Comparison of ENCODE assay signal across 8 mouse cellular contexts in genomic region chr8:72305210-72305905, GRCm38 (mm10). TPM values are rescaled to one million over a fixed set of nuclear protein-coding genes. Genes with fewer than 3 reads are reported as not detected.
DNase-seq lines count a peak whose midpoint lies in the region; ATAC-seq and TF ChIP-seq lines count a peak whose summit lies in the region.

Gene Gm10282, minus strand, starts transcription at chr8:72305260.

- H3K27me3 ChIP-seq in kidney, embryonic 16.5 days (ENCODE audit: insufficient read depth, low read length), result no peaks in the 10 kb centered on the region
- no peaks in the 10 kb centered on the region for H3K27me3 ChIP-seq in kidney, adult 2 months (replicated peaks; ENCODE audit: control insufficient read depth, insufficient read depth, low read length)
- H3K27me3 ChIP-seq in Patski, result no peaks in the 10 kb centered on the region
- no peaks in the 10 kb centered on the region for H3K27me3 ChIP-seq in forebrain, embryonic 13.5 days

- no peak within 1 kb of the TSS for H3K27ac ChIP-seq in kidney, embryonic 16.5 days (ENCODE audit: low read length)
- H3K27ac ChIP-seq in kidney, adult 2 months (ENCODE audit: insufficient read depth, low read depth, low read length), result no peak within 1 kb of the TSS
- no peak within 1 kb of the TSS for H3K27ac ChIP-seq in forebrain, embryonic 13.5 days
- 0 out of 2 replicates have a peak within 1 kb of the TSS, but pooled peaks have one; percentile 21 for H3K27ac ChIP-seq in macrophage

- no peak within 1 kb of the TSS for H3K4me3 ChIP-seq in kidney, embryonic 16.5 days (ENCODE audit: low read length)
- no peak within 1 kb of the TSS for H3K4me3 ChIP-seq in kidney, adult 2 months (ENCODE audit: insufficient read depth, low read depth, low read length)
- no peak within 1 kb of the TSS for H3K4me3 ChIP-seq in forebrain, embryonic 13.5 days
- no peak within 1 kb of the TSS for H3K4me3 ChIP-seq in macrophage (ENCODE audit: inconsistent target)

- 77% methylated on average over 15 of the region's 16 CpGs for WGBS in kidney, embryonic 16.5 days
- 86% methylated on average over 16 of the region's 16 CpGs for WGBS in kidney, adult 2 months
- WGBS in forebrain, embryonic 13.5 days, result 78% methylated on average over 16 of the region's 16 CpGs
- 90% methylated on average over 7 of the region's 16 CpGs for WGBS in macrophage (ENCODE audit: missing documents)

- CTCF ChIA-PET in Patski (lab: Charles Lee), result no interaction called here

- no peaks in the 10 kb centered on the region for H3K79me2 ChIP-seq in macrophage (ENCODE audit: inconsistent target)

- ATAC-seq in kidney, embryonic 16.5 days (ENCODE audit: low FRiP score, low TSS enrichment), result no peak
- no peak for ATAC-seq in Patski
- no peak for ATAC-seq in forebrain, embryonic 13.5 days

- POLR2A ChIA-PET in Patski (lab: Charles Lee), result no interaction called here

- H3K9me3 ChIP-seq in kidney, embryonic 16.5 days (ENCODE audit: low read length), result no peaks in the 10 kb centered on the region
- H3K9me3 ChIP-seq in forebrain, embryonic 13.5 days (replicated peaks), result no peaks in the 10 kb centered on the region

- in situ Hi-C loops in Patski (cut with MboI; ENCODE audit: low pct_unique_long_range_greater_than_20kb), result no loop called here

- TF ChIP-seq POLR2A in kidney, adult 2 months (IDR thresholded peaks at IDR 0.05; ENCODE audit: low read depth, low read length), result no peak

- no peak within 1 kb of the TSS for H3K4me2 ChIP-seq in kidney, embryonic 16.5 days (replicated peaks; ENCODE audit: low read depth, low read length)
- no peak within 1 kb of the TSS for H3K4me2 ChIP-seq in forebrain, embryonic 13.5 days

- TF ChIP-seq CTCF in kidney, adult 2 months (conservative IDR thresholded peaks at IDR 0.05; ENCODE audit: insufficient read depth, insufficient read length, low read depth, low read length), result no peak
- no peak for TF ChIP-seq CTCF in Patski (IDR thresholded peaks at IDR 0.05)

- no peaks in the 10 kb centered on the region for H3K36me3 ChIP-seq in kidney, embryonic 16.5 days (ENCODE audit: insufficient read depth, low read length)
- no peaks in the 10 kb centered on the region for H3K36me3 ChIP-seq in kidney, adult 2 months (ENCODE audit: control insufficient read depth, insufficient read depth, low read length)
- no peaks in the 10 kb centered on the region for H3K36me3 ChIP-seq in forebrain, embryonic 13.5 days (ENCODE audit: poor library complexity, severe bottlenecking)
- no peaks in the 10 kb centered on the region for H3K36me3 ChIP-seq in macrophage (ENCODE audit: inconsistent target)

- no peak within 1 kb of the TSS for H3K9ac ChIP-seq in kidney, embryonic 16.5 days (replicated peaks; ENCODE audit: low read length)
- no peak within 1 kb of the TSS for H3K9ac ChIP-seq in forebrain, embryonic 13.5 days

- no peaks in the 10 kb centered on the region; the same call in 1 of the 2 replicates for H3K4me1 ChIP-seq in kidney, embryonic 16.5 days (ENCODE audit: insufficient read depth, low read length)
- H3K4me1 ChIP-seq in kidney, adult 2 months (ENCODE audit: control insufficient read depth, insufficient read depth, low read length), result 0 out of 2 replicates have a peak, but pooled peaks cover 4% of the 10 kb centered on the region
- H3K4me1 ChIP-seq in forebrain, embryonic 13.5 days, result peaks cover 5% of the 10 kb centered on the region; the same call in 1 of the 2 replicates

- DNase-seq in kidney, adult 2 months, result no peak
- no peak for DNase-seq in Patski (ENCODE audit: low read depth, low spot score)
- DNase-seq in urinary bladder, adult 2 months (ENCODE audit: low spot score), result no peak
- no peak for DNase-seq in cerebellum, adult 11-12 months
- no peak for DNase-seq in cerebellum, adult 9-10 months

RNA-seq across cellular contexts. Expression of gene Gm10282, which starts in this region (rescaled TPM):
- polyA plus RNA-seq in kidney, embryonic 16.5 days (2015; fragmentation: Nextera tagmentation; extraction: Ambion mirVana), result 30.6 and 40.7 TPM in 2 replicates
- polyA plus RNA-seq in kidney, adult 2 months (2012; rRNA removed), result 1.8 and 2.8 TPM in 2 replicates
- polyA plus RNA-seq in Patski (2021), result 28.0 TPM
- 39.4 and 41.0 TPM in 2 replicates for polyA plus RNA-seq in forebrain, embryonic 13.5 days (2015; fragmentation: Nextera tagmentation; extraction: Ambion mirVana)
- total RNA-seq in macrophage (2018; cell fraction: chromatin; rRNA removed), result 1 to 10 TPM in 4 of 26 experiments, under 1 TPM in 3, not detected in 19; 0.82 to 1.6 (median 1.3) TPM
- 1 to 10 TPM; 1.2 to 3.9 (median 2.3) TPM for total RNA-seq in macrophage (2018; cell fraction: cytosol; rRNA removed)
- 1 to 10 TPM in 10 of 26 experiments, under 1 TPM in 8, not detected in 8; 0.70 to 2.0 (median 1.1) TPM for total RNA-seq in macrophage (2018; cell fraction: nucleus; rRNA removed)
- 1.1 to 6.6 TPM (median 2.6 TPM) in 3 replicates for polyA plus RNA-seq in macrophage (2018)
- 6.2 and 8.5 TPM in 2 replicates for polyA plus RNA-seq in urinary bladder, adult 2 months (2012; rRNA removed)
